Mouse (Mus musculus): ENCODE measurements around the gene Ubash3a.
A peak's percentile ranks its signal among the peaks of the same experiment; 100 is the strongest.
"Not testable (repeated sequence)": the region's sequence is repeated elsewhere in the genome, so short reads cannot be mapped to it uniquely, and the experiment has no call there.

The Ubash3a gene

GRCm38 (mm10) chr17:31262715-31263114 is 55.0 kb downstream of the Ubash3a start:
- no peak for DNase-seq

GRCm38 (mm10) chr17:31263770-31264169 is 56.1 kb downstream of the Ubash3a start:
- DNase-seq = no peak

GRCm38 (mm10) chr17:31264372-31264771 is 56.7 kb downstream of the Ubash3a start:
- no peak for DNase-seq

- no peak for DNase-seq
Observed at GRCm38 (mm10) chr17:31265171-31265572, 57.5 kb downstream of the Ubash3a start.

- DNase-seq = no peak
Observed at GRCm38 (mm10) chr17:31265831-31266230, 58.2 kb downstream of the Ubash3a start.

- DNase-seq = no peak
Observed at GRCm38 (mm10) chr17:31266321-31266950, 58.8 kb downstream of the Ubash3a start.

- no peak for DNase-seq
Observed at GRCm38 (mm10) chr17:31267138-31267537, 59.5 kb downstream of the Ubash3a start.

- no peak for DNase-seq
Observed at GRCm38 (mm10) chr17:31267603-31268002, 59.9 kb downstream of the Ubash3a start.

GRCm38 (mm10) chr17:31268016-31268415 is 60.3 kb downstream of the Ubash3a start:
- no peak for DNase-seq

- no peak for DNase-seq
Observed at GRCm38 (mm10) chr17:31269761-31270160, 62.1 kb downstream of the Ubash3a start.

GRCm38 (mm10) chr17:31270246-31270645 is 62.6 kb downstream of the Ubash3a start:
- no peak for DNase-seq

GRCm38 (mm10) chr17:31270736-31271135 is 63.1 kb downstream of the Ubash3a start:
- DNase-seq = not testable (repeated sequence)

GRCm38 (mm10) chr17:31271136-31271851 is 63.6 kb downstream of the Ubash3a start:
- no peak for DNase-seq

- no peak for DNase-seq
Observed at GRCm38 (mm10) chr17:31272416-31273165, 64.9 kb downstream of the Ubash3a start.

- no peak for DNase-seq
Observed at GRCm38 (mm10) chr17:31273631-31274030, 66.0 kb downstream of the Ubash3a start.

- DNase-seq = no peak
Observed at GRCm38 (mm10) chr17:31275181-31275580, 67.5 kb downstream of the Ubash3a start.

GRCm38 (mm10) chr17:31276207-31276921 is 68.7 kb downstream of the Ubash3a start:
- peak; percentile 38 for DNase-seq

GRCm38 (mm10) chr17:31276922-31277918 is 69.5 kb downstream of the Ubash3a start, which contains the start of gene Rsph1:
Gene Rsph1 (minus strand): TSS chr17:31277383.
- peak; percentile 99 for DNase-seq

- no peak for DNase-seq
Observed at GRCm38 (mm10) chr17:31277931-31278330, 70.3 kb downstream of the Ubash3a start.

GRCm38 (mm10) chr17:31279541-31279940 is 71.9 kb downstream of the Ubash3a start:
- DNase-seq = no peak

GRCm38 (mm10) chr17:31280269-31280668 is 72.6 kb downstream of the Ubash3a start:
- no peak for DNase-seq

Data from layer of hippocampus, adult 9-11 months (tissue).